Mouse (Mus musculus): ENCODE data around the gene Dusp14. TPM values are rescaled to one million over a fixed set of nuclear protein-coding genes. Genes with fewer than 3 reads are reported as not detected.
A peak's percentile ranks its signal among the peaks of the same experiment; 100 is the strongest.

Dusp14 gene
- polyA plus RNA-seq, 1 experiment from 2014 or later, result 16.9 TPM

- Histone ChIP-seq H3K4me2 (replicated peaks) (no peak overlapping the region), H3K9me3 (no peaks in the 10 kb centered on the region), H3K27me3 (replicated peaks) (no peaks in the 10 kb centered on the region), H3K4me1 (replicated peaks) (peaks cover 13% of the 10 kb centered on the region), H3K9ac (no peak overlapping the region), H3K27ac (no peak overlapping the region), H3K4me3 (replicated peaks) (no peak overlapping the region), H3K36me3 (no peaks in the 10 kb centered on the region)
- WGBS, result 52% methylated on average over 2 of the region's 2 CpGs
- ATAC-seq, result no peak
Observed at GRCm38 (mm10) chr11:84062805-84063204, 6.3 kb downstream of the Dusp14 start.

DNA sequence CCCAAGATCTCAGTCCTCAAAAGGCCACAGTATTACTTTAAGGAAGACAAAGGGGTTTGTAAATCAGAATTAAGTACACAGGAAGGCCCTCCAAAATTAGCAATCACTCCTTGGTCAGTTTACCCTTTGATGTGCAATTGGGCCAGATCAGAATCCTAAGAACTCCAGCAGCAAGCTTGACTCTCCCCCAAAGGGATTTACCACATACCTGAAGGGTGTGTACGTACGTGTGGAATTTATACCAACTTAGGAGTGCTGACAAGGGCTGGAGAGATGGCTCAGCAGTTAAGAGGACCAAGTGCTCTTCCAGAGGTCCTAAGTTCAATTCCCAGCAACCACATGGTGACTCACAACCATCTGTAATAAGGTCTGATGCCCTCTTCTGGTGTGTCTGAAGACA is 7.2 kb downstream of the Dusp14 start:
- Histone ChIP-seq H3K4me1 (replicated peaks) (peaks cover 11% of the 10 kb centered on the region), H3K4me2 (replicated peaks) (no peak overlapping the region), H3K9me3 (no peaks in the 10 kb centered on the region), H3K27me3 (replicated peaks) (no peaks in the 10 kb centered on the region), H3K9ac (no peak overlapping the region), H3K36me3 (no peaks in the 10 kb centered on the region), H3K27ac (no peak overlapping the region), H3K4me3 (replicated peaks) (no peak overlapping the region)
- 74% methylated on average over 2 of the region's 2 CpGs for WGBS
- ATAC-seq, result no peak

DNA sequence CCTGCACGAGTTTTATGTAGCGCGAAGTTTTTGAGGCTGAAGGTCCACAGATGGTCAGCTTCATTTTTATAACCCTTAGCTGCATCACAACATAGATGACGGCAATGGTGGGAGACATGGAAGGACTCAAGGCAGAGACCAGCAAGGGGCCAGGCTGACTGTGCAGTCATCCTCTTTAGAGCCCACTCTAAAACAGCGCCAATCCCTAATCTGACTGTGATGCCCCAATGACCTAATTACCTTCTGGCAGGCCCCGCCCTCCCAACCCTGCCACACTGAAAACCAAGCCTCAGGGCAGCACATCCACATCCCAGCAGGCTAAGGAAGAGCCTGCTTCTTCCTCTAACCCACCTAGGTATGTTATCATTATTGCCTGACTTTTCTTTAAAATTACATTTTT is 8.4 kb downstream of the Dusp14 start:
- Histone ChIP-seq H3K9ac (no peak overlapping the region), H3K27ac (no peak overlapping the region), H3K27me3 (replicated peaks) (no peaks in the 10 kb centered on the region), H3K36me3 (no peaks in the 10 kb centered on the region), H3K9me3 (no peaks in the 10 kb centered on the region), H3K4me1 (replicated peaks) (0 out of 2 replicates have a peak, but pooled peaks cover 1% of the 10 kb centered on the region), H3K4me2 (replicated peaks) (no peak overlapping the region), H3K4me3 (replicated peaks) (no peak overlapping the region)
- 0 out of 2 replicates have a peak, but pooled peaks have one; percentile 6 for ATAC-seq
- WGBS, result 63% methylated on average over 6 of the region's 6 CpGs

- H3K9ac ChIP-seq, result no peak overlapping the region
- H3K4me2 ChIP-seq (replicated peaks), result no peak overlapping the region
- H3K36me3 ChIP-seq, result no peaks in the 10 kb centered on the region
- no peaks in the 10 kb centered on the region for H3K9me3 ChIP-seq
- no peak overlapping the region for H3K4me3 ChIP-seq (replicated peaks)
- no peaks in the 10 kb centered on the region for H3K4me1 ChIP-seq (replicated peaks)
- H3K27me3 ChIP-seq (replicated peaks), result no peaks in the 10 kb centered on the region
- peak; percentile 92 for ATAC-seq
- no peak overlapping the region for H3K27ac ChIP-seq
- 60% methylated on average over 2 of the region's 2 CpGs for WGBS
Observed at GRCm38 (mm10) chr11:84059784-84060183, 9.3 kb downstream of the Dusp14 start.

- Histone ChIP-seq H3K9ac (no peak overlapping the region), H3K27ac (no peak overlapping the region), H3K9me3 (no peaks in the 10 kb centered on the region), H3K4me2 (replicated peaks) (no peak overlapping the region), H3K4me1 (replicated peaks) (no peaks in the 10 kb centered on the region), H3K4me3 (replicated peaks) (no peak overlapping the region), H3K27me3 (replicated peaks) (no peaks in the 10 kb centered on the region), H3K36me3 (no peaks in the 10 kb centered on the region)
- 95% methylated on average over 2 of the region's 2 CpGs for WGBS
- ATAC-seq, result no peak
Observed at GRCm38 (mm10) chr11:84057418-84057817, 11.6 kb downstream of the Dusp14 start.

- no peaks in the 10 kb centered on the region for H3K27me3 ChIP-seq (replicated peaks)
- H3K4me1 ChIP-seq (replicated peaks), result no peaks in the 10 kb centered on the region
- H3K9me3 ChIP-seq, result no peaks in the 10 kb centered on the region
- no peak overlapping the region for H3K9ac ChIP-seq
- H3K4me3 ChIP-seq (replicated peaks), result no peak overlapping the region
- ATAC-seq, result no peak
- H3K4me2 ChIP-seq (replicated peaks), result no peak overlapping the region
- WGBS, result 77% methylated on average over 10 of the region's 10 CpGs
- H3K36me3 ChIP-seq, result no peaks in the 10 kb centered on the region
- no peak overlapping the region for H3K27ac ChIP-seq
Observed at GRCm38 (mm10) chr11:84053524-84054163, 15.4 kb downstream of the Dusp14 start.

DNA sequence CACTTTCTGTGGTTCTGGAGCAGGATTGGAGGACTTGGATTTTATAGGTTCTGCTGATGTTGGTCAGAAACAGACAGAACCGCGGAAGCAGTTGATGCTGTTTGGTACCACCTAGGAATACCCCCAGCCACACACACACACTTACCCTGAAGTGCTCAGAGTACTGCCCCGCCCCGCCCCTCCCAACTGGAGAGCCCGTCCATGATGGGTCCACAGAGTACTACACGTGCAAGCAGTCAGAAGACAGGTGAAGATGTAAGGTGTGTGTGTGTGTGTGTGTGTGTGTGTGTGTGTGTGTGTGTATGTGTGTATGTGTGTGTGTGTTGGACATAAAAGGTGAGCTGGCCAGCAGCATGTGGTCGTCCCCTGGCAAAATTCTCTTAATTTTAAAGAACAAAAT is 16.0 kb downstream of the Dusp14 start:
- peak; percentile 52; the same call in 1 of the 2 replicates for ATAC-seq
- H3K4me1 ChIP-seq (replicated peaks), result no peaks in the 10 kb centered on the region

GRCm38 (mm10) chr11:84048411-84048810 is 20.6 kb downstream of the Dusp14 start:
- Histone ChIP-seq H3K4me3 (replicated peaks) (no peak overlapping the region), H3K4me2 (replicated peaks) (no peak overlapping the region), H3K36me3 (no peaks in the 10 kb centered on the region), H3K27me3 (replicated peaks) (no peaks in the 10 kb centered on the region), H3K9me3 (no peaks in the 10 kb centered on the region), H3K27ac (no peak overlapping the region), H3K4me1 (replicated peaks) (peaks cover 6% of the 10 kb centered on the region; the same call in 1 of the 2 replicates), H3K9ac (no peak overlapping the region)
- WGBS, result 79% methylated on average over 10 of the region's 10 CpGs
- ATAC-seq, result no peak

More for the DNA sequence above, 16.0 kb downstream of the Dusp14 start:
- Histone ChIP-seq H3K4me2 (replicated peaks) (no peak overlapping the region), H3K9me3 (no peaks in the 10 kb centered on the region), H3K9ac (no peak overlapping the region), H3K27me3 (replicated peaks) (no peaks in the 10 kb centered on the region), H3K27ac (no peak overlapping the region), H3K4me3 (replicated peaks) (no peak overlapping the region), H3K36me3 (no peaks in the 10 kb centered on the region)
- 82% methylated on average over 7 of the region's 7 CpGs for WGBS

DNA sequence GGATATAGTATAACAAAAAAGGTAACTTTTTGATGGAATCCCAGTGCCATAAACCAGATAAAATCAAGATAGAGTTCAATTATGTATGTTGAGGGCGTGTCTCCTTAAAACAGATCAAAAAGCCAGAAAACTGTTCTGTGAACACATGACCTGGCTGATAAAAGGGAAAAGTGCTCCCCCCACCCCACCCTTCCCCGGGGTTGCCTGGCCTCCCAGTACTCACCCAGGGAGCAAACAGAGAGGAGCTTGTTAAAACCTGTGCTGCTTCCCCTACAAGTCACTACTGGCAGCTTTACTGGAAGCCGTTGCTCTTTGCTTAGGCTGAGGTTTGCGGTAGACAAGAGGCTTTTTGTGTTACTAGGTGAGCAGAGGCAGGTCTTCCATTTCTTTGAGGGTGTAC is 21.8 kb downstream of the Dusp14 start:
- ATAC-seq, result peak; percentile 77
- H3K9me3 ChIP-seq, result no peaks in the 10 kb centered on the region
- H3K4me3 ChIP-seq (replicated peaks), result no peak overlapping the region
- 0 out of 2 replicates have a peak overlapping the region, but pooled peaks have one; percentile 40 for H3K27ac ChIP-seq
- 46% methylated on average over 4 of the region's 4 CpGs for WGBS
- H3K4me2 ChIP-seq (replicated peaks), result no peak overlapping the region
- H3K36me3 ChIP-seq, result no peaks in the 10 kb centered on the region
- H3K4me1 ChIP-seq (replicated peaks), result peaks cover 6% of the 10 kb centered on the region; the same call in 1 of the 2 replicates
- no peaks in the 10 kb centered on the region for H3K27me3 ChIP-seq (replicated peaks)
- H3K9ac ChIP-seq, result no peak overlapping the region

DNA sequence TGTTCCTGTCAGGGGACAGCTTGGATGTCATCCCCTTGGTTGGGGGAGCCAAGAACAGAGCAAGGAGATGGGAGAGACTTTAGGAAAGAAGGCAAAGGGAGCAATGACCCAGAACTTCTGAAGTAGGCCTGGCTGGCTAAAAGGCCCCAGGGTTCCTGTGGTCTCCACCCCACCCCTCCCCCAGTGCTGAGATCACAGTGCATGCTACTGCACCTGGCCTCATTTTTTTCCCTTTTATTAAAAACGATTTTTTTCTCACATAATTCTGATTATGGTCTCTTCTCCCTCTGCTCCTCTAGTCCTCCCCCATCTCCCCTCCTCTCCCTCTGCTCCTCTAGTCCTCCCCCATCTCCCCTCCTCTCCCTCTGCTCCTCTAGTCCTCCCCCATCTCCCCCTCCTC is 24.1 kb downstream of the Dusp14 start:
- H3K4me3 ChIP-seq (replicated peaks), result no peak overlapping the region
- H3K4me1 ChIP-seq (replicated peaks), result peaks cover 6% of the 10 kb centered on the region; the same call in 1 of the 2 replicates
- H3K4me2 ChIP-seq (replicated peaks), result no peak overlapping the region
- no peaks in the 10 kb centered on the region for H3K27me3 ChIP-seq (replicated peaks)
- H3K9me3 ChIP-seq, result no peaks in the 10 kb centered on the region
- no peak for ATAC-seq
- H3K36me3 ChIP-seq, result no peaks in the 10 kb centered on the region
- 37% methylated on average over 1 of the region's 1 CpGs for WGBS
- H3K27ac ChIP-seq, result no peak overlapping the region
- no peak overlapping the region for H3K9ac ChIP-seq

DNA sequence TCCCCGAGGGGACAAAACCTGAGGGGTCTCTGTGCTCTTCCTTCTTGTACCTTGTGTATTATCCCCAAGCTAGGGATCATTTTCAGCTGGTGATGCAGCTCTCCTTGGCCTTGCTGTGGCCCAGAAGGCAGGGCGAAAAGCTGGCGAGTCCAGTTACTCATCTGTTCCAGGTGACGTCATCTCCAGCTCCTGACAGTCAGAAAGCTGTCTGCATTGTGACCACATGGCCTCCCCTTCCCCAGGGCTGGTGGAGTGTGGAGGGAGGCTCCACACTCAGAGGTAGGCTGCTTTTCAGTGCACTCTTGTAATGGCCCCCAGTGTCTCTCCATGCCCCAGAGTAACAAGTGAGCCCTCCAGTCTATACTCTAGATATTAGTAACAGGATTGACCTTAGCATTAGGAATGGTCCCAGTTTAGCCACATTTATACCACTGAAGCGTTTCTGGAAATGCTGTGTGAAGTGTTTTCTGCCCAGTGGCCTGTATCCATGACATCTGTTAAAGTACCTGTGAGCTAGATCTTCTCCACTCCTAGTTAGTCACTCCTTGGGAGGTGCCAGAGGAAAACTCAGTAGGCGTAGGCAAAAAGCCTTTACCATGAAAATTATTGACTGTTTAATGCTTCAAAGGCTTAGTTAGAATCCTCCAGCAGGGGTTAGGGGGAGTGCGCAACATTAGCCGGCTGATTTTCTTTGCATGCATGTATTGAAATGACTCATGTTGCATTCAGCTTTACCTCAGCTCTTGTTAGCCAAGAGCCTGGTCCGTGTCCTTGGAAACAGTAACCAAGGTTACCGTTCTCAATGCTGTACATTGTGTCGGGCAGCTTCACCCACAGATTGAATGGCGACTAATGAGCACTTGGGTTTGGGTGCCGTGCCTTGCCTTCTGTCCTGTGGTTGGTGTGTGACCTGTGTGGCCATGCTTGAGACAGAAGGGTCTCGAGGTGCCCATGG is 26.0 kb downstream of the Dusp14 start:
- Histone ChIP-seq H3K36me3 (no peaks in the 10 kb centered on the region), H3K4me1 (replicated peaks) (peaks cover 6% of the 10 kb centered on the region; the same call in 1 of the 2 replicates), H3K9me3 (no peaks in the 10 kb centered on the region), H3K4me2 (replicated peaks) (no peak overlapping the region), H3K4me3 (replicated peaks) (no peak overlapping the region), H3K27ac (no peak overlapping the region), H3K9ac (no peak overlapping the region), H3K27me3 (replicated peaks) (no peaks in the 10 kb centered on the region)
- ATAC-seq, result no peak; the same call in 1 of the 2 replicates
- WGBS, result 75% methylated on average over 14 of the region's 14 CpGs

DNA sequence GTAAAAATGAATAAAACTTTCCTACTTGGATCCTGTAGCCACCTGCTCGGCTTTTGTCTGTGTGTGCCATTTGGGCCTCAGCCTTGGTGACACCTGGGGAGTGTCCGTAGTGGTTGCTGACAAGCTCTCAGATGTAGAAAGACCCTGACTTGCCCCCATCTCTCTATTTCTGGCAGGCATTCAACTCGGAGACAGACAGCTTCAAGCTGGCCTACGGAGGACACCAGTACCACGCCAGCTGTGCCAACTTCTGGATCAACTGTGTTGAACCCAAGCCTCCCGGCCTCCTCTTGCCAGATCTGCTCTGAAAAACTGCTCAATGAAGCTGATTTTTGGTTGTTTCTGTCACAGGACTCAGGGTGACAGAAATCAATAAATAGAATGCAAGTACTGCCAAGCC is 28.4 kb downstream of the Dusp14 start:
- no peaks in the 10 kb centered on the region for H3K9me3 ChIP-seq
- no peak overlapping the region for H3K9ac ChIP-seq
- H3K27me3 ChIP-seq (replicated peaks), result no peaks in the 10 kb centered on the region
- WGBS, result 83% methylated on average over 6 of the region's 6 CpGs
- no peak overlapping the region for H3K4me2 ChIP-seq (replicated peaks)
- H3K27ac ChIP-seq, result no peak overlapping the region
- no peaks in the 10 kb centered on the region for H3K36me3 ChIP-seq
- no peak overlapping the region for H3K4me3 ChIP-seq (replicated peaks)
- ATAC-seq, result no peak
- no peaks in the 10 kb centered on the region for H3K4me1 ChIP-seq (replicated peaks)

Measured in intestine, embryonic 15.5 days (tissue).